Mouse (Mus musculus) CH12.LX (cell line): ENCODE results near the gene Sprr1a. TPM values are rescaled to one million over a fixed set of nuclear protein-coding genes. Genes with fewer than 3 reads are reported as not detected.

Experiments
- DNase-seq: peaks from one replicate; pipeline ENCODE4 v3.0.0-alpha.2; 2013; ENCODE audit errors: extremely low read depth
- H3K27ac ChIP-seq: 2 replicates; pipeline ENCODE4 v1.5.1; 2012; ENCODE audit warnings: low read depth, mild to moderate bottlenecking, control low read depth, moderate library complexity; ENCODE audit not compliant: insufficient read depth
- H3K27me3 ChIP-seq: replicated peaks from 2 replicates; pipeline ENCODE3; 2012; ENCODE audit warnings: inconsistent platforms
- H3K36me3 ChIP-seq, 2 experiments: replicated peaks in 1 of 2; 2 replicates each; pipeline versions ENCODE3 to v1.6.1; 2012; ENCODE audit warnings: inconsistent platforms in 1 of 2, low read length in 1 of 2, mild to moderate bottlenecking in 1 of 2, mixed read lengths in 1 of 2, moderate library complexity in 1 of 2; ENCODE audit not compliant: control insufficient read depth in 1 of 2, insufficient read depth in 1 of 2
- H3K4me1 ChIP-seq, 2 experiments: 2 replicates each; pipeline ENCODE4 v1.6.1; 2012; ENCODE audit warnings: inconsistent platforms in 1 of 2, moderate library complexity in 1 of 2; ENCODE audit not compliant: insufficient read depth in 2 of 2, control insufficient read depth in 1 of 2
- H3K4me2 ChIP-seq: 2 replicates; pipeline ENCODE4 v1.6.1; 2012; ENCODE audit warnings: low read depth, mild to moderate bottlenecking, control low read depth; ENCODE audit not compliant: poor library complexity, insufficient read depth, severe bottlenecking
- H3K4me3 ChIP-seq, 3 experiments: fragments of 150-350 bp in 1 of 3; sonication (generic) in 1 of 3; replicated peaks in 1 of 3; 2 replicates each; pipeline versions ENCODE3 to v1.5.1; 2011 to 2012; ENCODE audit warnings: low read depth in 2 of 3, low read length in 2 of 3, mild to moderate bottlenecking in 2 of 3, moderate library complexity in 2 of 3, control low read depth in 1 of 3, improper control_type of control experiment in 1 of 3, inconsistent platforms in 1 of 3, mixed read lengths in 1 of 3; ENCODE audit not compliant: poor library complexity in 1 of 3
- H3K79me2 ChIP-seq: replicated peaks from 2 replicates; pipeline ENCODE4 v1.6.1; 2012; ENCODE audit warnings: mild to moderate bottlenecking, moderate library complexity; ENCODE audit not compliant: control insufficient read depth, poor library complexity, insufficient read depth, severe bottlenecking; ENCODE audit errors: extremely low read depth
- H3K9ac ChIP-seq: 2 replicates; pipeline ENCODE4 v1.6.1; 2012; ENCODE audit warnings: low read depth, mild to moderate bottlenecking, control low read depth, moderate library complexity; ENCODE audit not compliant: insufficient read depth
- H3K9me3 ChIP-seq: replicated peaks from 2 replicates; pipeline ENCODE3; 2012; ENCODE audit warnings: low read length, inconsistent platforms, mixed read lengths
- BHLHE40 ChIP-seq: IDR thresholded peaks from 2 replicates; pipeline ENCODE4 v1.6.1; 2011; ENCODE audit warnings: mild to moderate bottlenecking, low read depth, low read length, improper control_type of control experiment
- CHD2 ChIP-seq: IDR thresholded peaks from 2 replicates; pipeline ENCODE4 v1.6.1; 2011; ENCODE audit warnings: low read length, improper control_type of control experiment
- CTCF ChIP-seq, 2 experiments: IDR thresholded peaks in 1 of 2; conservative IDR thresholded peaks in 1 of 2; 2 replicates each; pipeline ENCODE4 v1.5.1; 2011 to 2012; ENCODE audit warnings: low read depth in 2 of 2, low read length in 2 of 2, improper control_type of control experiment in 1 of 2, inconsistent platforms in 1 of 2, mild to moderate bottlenecking in 1 of 2, moderate library complexity in 1 of 2
- E2F4 ChIP-seq: IDR thresholded peaks from 2 replicates; pipeline ENCODE4 v1.6.1; 2011; ENCODE audit warnings: low read depth, low read length, improper control_type of control experiment; ENCODE audit not compliant: insufficient replicate concordance
- ELF1 ChIP-seq: IDR thresholded peaks from 2 replicates; pipeline ENCODE4 v1.6.1; 2014; ENCODE audit warnings: low read depth, mild to moderate bottlenecking, inconsistent platforms, low read length, improper control_type of control experiment
- EP300 ChIP-seq: IDR thresholded peaks from 2 replicates; pipeline ENCODE4 v1.6.1; 2011; ENCODE audit warnings: low read length, improper control_type of control experiment
- GABPA ChIP-seq: IDR thresholded peaks from 2 replicates; pipeline ENCODE4 v1.6.1; 2012; ENCODE audit warnings: low read depth, low read length, improper control_type of control experiment, inconsistent platforms; ENCODE audit not compliant: insufficient replicate concordance
- HCFC1 ChIP-seq: IDR thresholded peaks from 2 replicates; pipeline ENCODE4 v1.6.1; 2012; ENCODE audit warnings: low read depth, mild to moderate bottlenecking, inconsistent platforms, low read length, improper control_type of control experiment
- KAT2A ChIP-seq: IDR thresholded peaks from 2 replicates; pipeline ENCODE4 v1.6.1; 2012; ENCODE audit warnings: low read length, improper control_type of control experiment, inconsistent platforms; ENCODE audit not compliant: insufficient replicate concordance
- NELFE ChIP-seq: IDR thresholded peaks from 2 replicates; pipeline ENCODE4 v1.6.1; 2011; ENCODE audit warnings: low read depth, low read length, improper control_type of control experiment
- POLR2AphosphoS2 ChIP-seq: IDR thresholded peaks from 2 replicates; pipeline ENCODE4 v1.6.1; 2011; ENCODE audit warnings: low read depth, low read length, improper control_type of control experiment
- RAD21 ChIP-seq: IDR thresholded peaks from 2 replicates; pipeline ENCODE4 v1.6.1; 2011; ENCODE audit warnings: low read depth, mild to moderate bottlenecking, low read length, improper control_type of control experiment, moderate library complexity
- SMC3 ChIP-seq: IDR thresholded peaks from 2 replicates; pipeline ENCODE4 v1.6.1; 2011; ENCODE audit warnings: low read depth, low read length, improper control_type of control experiment
- TBP ChIP-seq: conservative IDR thresholded peaks from 2 replicates; pipeline ENCODE4 v1.6.1; 2011; ENCODE audit warnings: low read depth, low read length, improper control_type of control experiment
- TCF12 ChIP-seq: IDR thresholded peaks from 2 replicates; pipeline ENCODE4 v1.6.1; 2014; ENCODE audit warnings: low read depth, mild to moderate bottlenecking, inconsistent platforms, low read length, improper control_type of control experiment
- UBTF ChIP-seq: IDR thresholded peaks from 2 replicates; pipeline ENCODE4 v1.6.1; 2012; ENCODE audit warnings: low read depth, mild to moderate bottlenecking, inconsistent platforms, low read length, improper control_type of control experiment, moderate library complexity
- USF1 ChIP-seq: IDR thresholded peaks from 2 replicates; pipeline ENCODE4 v1.6.1; 2014; ENCODE audit warnings: low read depth, mild to moderate bottlenecking, inconsistent platforms, low read length, improper control_type of control experiment
- USF2 ChIP-seq: conservative IDR thresholded peaks from 2 replicates; pipeline ENCODE4 v1.6.1; 2011; ENCODE audit warnings: low read depth, low read length, improper control_type of control experiment
- ZC3H11A ChIP-seq: IDR thresholded peaks from 2 replicates; pipeline ENCODE4 v1.6.1; 2012; ENCODE audit warnings: low read depth, mild to moderate bottlenecking, inconsistent platforms, low read length, improper control_type of control experiment
- ZKSCAN1 ChIP-seq: IDR thresholded peaks from 2 replicates; pipeline ENCODE4 v1.6.1; 2012; ENCODE audit warnings: low read depth, inconsistent platforms, low read length, improper control_type of control experiment, borderline replicate concordance
- ZNF384 ChIP-seq: IDR thresholded peaks from 2 replicates; pipeline ENCODE4 v1.6.1; 2012; ENCODE audit warnings: low read depth, low read length, improper control_type of control experiment, inconsistent platforms
- dilution Hi-C: fragments of 300-500 bp; cut with MboI; formaldehyde crosslinking; loops from 2 replicates; pipeline ENCODE4 v1.14.3; 2020; ENCODE audit warnings: low sequenced_read_pairs; ENCODE audit not compliant: extremely low pct_unique_long_range_greater_than_20kb, extremely low pct_ligation_motif_present
- in situ Hi-C: fragments of 300-500 bp; cut with MboI; formaldehyde crosslinking; loops from 3 replicates; pipeline ENCODE4 v1.14.3; 2019; ENCODE audit warnings: low sequenced_read_pairs, low pct_ligation_motif_present, low pct_unique_long_range_greater_than_20kb, mixed read lengths
- polyA plus RNA-seq: library from polyadenylated mRNA; unstranded; fragments of >175 nt; gene quantifications from 2 replicates; pipeline ENCODE4 v1.2.1, GENCODE M21; 2012; ENCODE audit warnings: low read depth; ENCODE audit not compliant: insufficient read length
- total RNA-seq, 2 experiments: library from RNA; depleted of rRNA; stranded (reverse); fragments of 300-350 nt in 1 of 2; fragments of >200 nt in 1 of 2; gene quantifications; 2 replicates each; pipeline ENCODE4 v1.2.3; 2012 to 2014

Gene Sprr1a
- total and polyA plus RNA-seq, 3 experiments, result not detected

DNA sequence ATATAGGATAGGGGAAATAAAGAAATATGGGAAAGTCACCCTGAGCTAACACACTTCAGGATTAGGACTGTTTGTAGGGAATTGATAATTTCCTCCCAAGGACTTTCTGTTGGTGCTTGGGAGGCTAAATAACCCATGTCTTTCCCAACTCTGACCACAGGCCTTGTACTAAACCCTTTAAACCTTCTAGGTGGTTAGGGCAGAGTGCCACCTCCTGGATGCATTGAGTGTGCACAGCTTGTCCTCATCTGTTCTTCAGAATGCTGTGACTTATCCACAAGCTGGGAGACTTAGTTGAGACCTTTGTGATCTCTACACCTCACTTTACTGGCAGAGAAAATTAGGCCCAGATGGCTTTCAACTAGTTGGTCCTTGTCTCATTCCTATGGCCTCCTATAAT, 25.1 kb upstream of the Sprr1a start:
- H3K4me3 ChIP-seq, result no peak overlapping the region
- dilution Hi-C loops, result no loop called here
- TF ChIP-seq RAD21 (no peak; the same call in none of the 2 replicates), CTCF (conservative IDR thresholded peaks at IDR 0.05 in 1 of 2, IDR thresholded peaks at IDR 0.05 in 1 of 2; ENCODE audit: low read depth in 2 of 2, low read length in 2 of 2) (peak in 1 of 2 experiments; percentile 23; a peak in 2 of 4 replicates), ZNF384 (no peak), SMC3 (peak; percentile 18; the same call in 1 of the 2 replicates)
- in situ Hi-C loops, result no loop called here
- no peak for DNase-seq
- H3K27me3 ChIP-seq, result no peaks in the 10 kb centered on the region
- no peaks in the 10 kb centered on the region for H3K79me2 ChIP-seq
- H3K4me2 ChIP-seq, result no peak overlapping the region
- no peak overlapping the region for H3K9ac ChIP-seq
- H3K4me1 ChIP-seq, result no peaks in the 10 kb centered on the region
- no peak overlapping the region for H3K27ac ChIP-seq
- H3K36me3 ChIP-seq, result no peaks in the 10 kb centered on the region
- H3K9me3 ChIP-seq, result peaks cover 16% of the 10 kb centered on the region

DNA sequence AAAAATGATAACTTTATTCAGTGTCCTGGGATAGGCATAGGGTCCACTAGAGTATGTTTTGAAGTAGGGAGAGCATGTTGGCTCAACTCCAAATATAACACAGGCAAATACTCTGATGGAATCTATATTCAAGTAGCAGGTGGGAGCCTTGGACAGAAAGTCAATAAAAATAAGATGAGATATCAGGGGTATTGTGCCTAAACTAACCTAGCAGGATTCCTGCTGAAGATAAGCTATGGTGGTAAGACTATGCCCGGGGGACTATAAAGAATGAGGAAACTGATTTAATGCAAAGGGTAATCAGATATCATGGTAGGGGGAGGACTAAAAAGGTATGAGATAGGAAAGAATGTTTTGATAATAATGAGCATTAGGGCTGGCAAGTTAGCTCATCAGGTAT, 22.5 kb upstream of the Sprr1a start:
- no peak overlapping the region for H3K27ac ChIP-seq
- no peak overlapping the region for H3K4me2 ChIP-seq
- H3K79me2 ChIP-seq, result no peaks in the 10 kb centered on the region
- no peaks in the 10 kb centered on the region for H3K36me3 ChIP-seq
- no peaks in the 10 kb centered on the region for H3K4me1 ChIP-seq
- no peak for DNase-seq
- peaks cover 28% of the 10 kb centered on the region for H3K9me3 ChIP-seq
- no peak for TF ChIP-seq ELF1
- TF ChIP-seq E2F4, result no peak
- no peak for TF ChIP-seq USF2
- TF ChIP-seq ZNF384, result no peak
- H3K27me3 ChIP-seq, result no peaks in the 10 kb centered on the region
- in situ Hi-C loops, result no loop called here
- H3K4me3 ChIP-seq, result no peak overlapping the region
- dilution Hi-C loops, result no loop called here
- no peak overlapping the region for H3K9ac ChIP-seq

DNA sequence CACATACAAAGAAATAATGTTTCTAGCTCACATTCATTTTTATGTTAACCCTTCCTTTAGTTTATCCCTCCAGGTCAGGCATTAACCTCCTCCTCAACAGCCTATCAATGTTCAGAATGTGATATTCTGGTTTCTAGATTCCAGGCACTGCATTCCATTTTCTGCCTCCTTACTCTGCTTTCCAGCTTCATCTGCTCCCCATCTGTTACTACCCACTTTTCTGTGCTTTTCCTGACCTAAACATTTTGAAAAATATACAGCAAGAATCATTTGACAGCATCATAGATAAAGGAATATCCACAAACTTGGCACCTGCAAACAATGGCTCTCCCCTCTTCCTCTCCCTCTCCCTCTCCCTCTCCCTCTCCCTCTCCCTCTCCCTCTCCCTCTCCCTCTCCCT, 17.8 kb upstream of the Sprr1a start:
- TF ChIP-seq RAD21 (no peak), EP300 (no peak), KAT2A (no peak), POLR2AphosphoS2 (no peak), BHLHE40 (no peak), E2F4 (no peak), USF1 (no peak), ZNF384 (no peak), ELF1 (no peak), TBP (no peak), ZC3H11A (no peak), CHD2 (no peak), GABPA (no peak), HCFC1 (no peak), USF2 (no peak), ZKSCAN1 (no peak), NELFE (no peak), UBTF (no peak), TCF12 (no peak)

More for the DNA sequence above, 17.8 kb upstream of the Sprr1a start:
- no peak overlapping the region for H3K9ac ChIP-seq
- no peaks in the 10 kb centered on the region for H3K27me3 ChIP-seq
- H3K27ac ChIP-seq, result no peak overlapping the region
- H3K9me3 ChIP-seq, result peaks cover 27% of the 10 kb centered on the region
- dilution Hi-C loops, result no loop called here
- H3K4me2 ChIP-seq, result no peak overlapping the region
- DNase-seq, result no peak
- H3K4me3 ChIP-seq, result no peak overlapping the region
- H3K36me3 ChIP-seq, result no peaks in the 10 kb centered on the region
- no peaks in the 10 kb centered on the region for H3K4me1 ChIP-seq
- no peaks in the 10 kb centered on the region for H3K79me2 ChIP-seq
- in situ Hi-C loops, result no loop called here
